Mouse (Mus musculus) lung, adult 2 months (tissue): ENCODE results near the gene Msi2. TPM values are rescaled to one million over a fixed set of nuclear protein-coding genes. Genes with fewer than 3 reads are reported as not detected.

ENCODE experiments used
- DNase-seq: peaks from one replicate; pipeline ENCODE4 v3.0.0; 2022
- H3K4me1 ChIP-seq: fragments of 200-500 bp; 2 replicates; pipeline ENCODE4 v1.6.1; 2011; ENCODE audit warnings: low read length; ENCODE audit not compliant: control insufficient read depth, insufficient read depth
- H3K4me3 ChIP-seq: fragments of 200-500 bp; replicated peaks from 2 replicates; pipeline ENCODE3; 2011; ENCODE audit warnings: low read depth, mild to moderate bottlenecking, control low read depth, low read length; ENCODE audit errors: extremely low read depth
- CTCF ChIP-seq: fragments of 200-500 bp; IDR thresholded peaks from 2 replicates; pipeline ENCODE4 v1.5.1; 2011; ENCODE audit warnings: mild to moderate bottlenecking, low read length, control low read depth; ENCODE audit not compliant: insufficient read depth
- POLR2A ChIP-seq: fragments of 200-500 bp; IDR thresholded peaks from 2 replicates; pipeline ENCODE4 v1.6.1; 2011; ENCODE audit warnings: low read depth, mild to moderate bottlenecking, control low read depth, low read length, borderline replicate concordance; ENCODE audit errors: extremely low read depth
- WGBS: fragments of 180-500 bp; shearing (Covaris S2); methylation state at CpG from one replicate; pipeline ENCODE4 v1.1.7; 2018; 5-methylcytosine and 5-hydroxymethylcytosine counted together
- polyA plus RNA-seq: library from polyadenylated mRNA; depleted of rRNA; stranded (reverse); fragments of >200 nt; gene quantifications from 2 replicates; pipeline ENCODE4 v1.2.3, GENCODE M21; 2012

Gene Msi2
- polyA plus RNA-seq, 1 experiment, result 29.5 TPM

DNA sequence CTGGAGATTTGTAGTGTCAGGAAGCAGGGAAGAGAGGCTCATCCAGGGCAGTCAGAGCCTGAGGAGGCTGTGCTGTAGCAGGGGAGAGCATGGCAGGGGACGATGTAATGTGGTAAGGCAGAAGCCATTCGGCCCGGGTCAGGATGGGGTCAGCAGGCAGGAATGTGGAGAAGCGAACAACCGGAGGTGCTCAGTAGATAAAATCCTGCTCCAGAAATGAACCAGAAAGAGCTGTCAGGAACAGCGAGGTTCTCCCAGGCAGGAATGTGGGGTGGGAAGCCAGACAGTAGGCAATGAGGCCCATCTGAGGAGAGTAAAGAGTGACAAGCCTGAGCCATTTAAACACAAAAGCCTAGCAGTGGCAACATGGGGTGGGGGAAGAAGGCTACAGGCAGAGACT lies 157.1 kb downstream of the Msi2 start:
- no peak overlapping the region for H3K4me3 ChIP-seq
- peaks cover 14% of the 10 kb centered on the region for H3K4me1 ChIP-seq
- DNase-seq, result no peak
- 33% methylated on average over 6 of the region's 6 CpGs for WGBS
- no peak for TF ChIP-seq CTCF
- no peak for TF ChIP-seq POLR2A

DNA sequence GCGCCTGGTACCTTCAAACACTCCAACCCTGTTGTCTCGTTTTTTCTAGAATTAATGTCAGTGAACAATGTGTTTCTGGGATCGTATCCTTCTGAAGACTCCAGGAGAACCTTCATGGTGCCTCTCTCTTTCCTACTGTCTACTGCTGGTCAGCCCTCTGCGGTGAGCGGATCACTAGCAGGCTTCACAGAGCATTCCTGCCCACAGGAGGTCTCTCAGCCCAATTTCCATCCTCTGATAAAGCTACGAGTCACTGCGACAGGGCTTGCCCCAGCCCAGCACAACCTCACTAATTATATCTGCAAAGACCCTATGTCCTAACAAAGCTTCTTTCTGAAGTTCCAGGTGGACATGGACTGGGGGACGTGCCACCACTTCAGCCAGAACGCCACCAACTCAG lies 157.7 kb downstream of the Msi2 start:
- 87% methylated on average over 9 of the region's 9 CpGs for WGBS
- DNase-seq, result no peak
- H3K4me1 ChIP-seq, result peaks cover 20% of the 10 kb centered on the region
- no peak overlapping the region for H3K4me3 ChIP-seq
- no peak for TF ChIP-seq POLR2A
- no peak for TF ChIP-seq CTCF

GRCm38 (mm10) chr11:88559365-88559970 lies 158.8 kb downstream of the Msi2 start:
- Histone ChIP-seq H3K4me3 (no peak overlapping the region), H3K4me1 (peaks cover 24% of the 10 kb centered on the region)
- no peak for DNase-seq
- TF ChIP-seq POLR2A (no peak), CTCF (no peak)
- WGBS, result 44% methylated on average over 10 of the region's 10 CpGs

GRCm38 (mm10) chr11:88558731-88559130 lies 159.6 kb downstream of the Msi2 start:
- no peak for TF ChIP-seq CTCF
- no peak for TF ChIP-seq POLR2A
- H3K4me1 ChIP-seq, result peaks cover 24% of the 10 kb centered on the region

GRCm38 (mm10) chr11:88557828-88558580 lies 160.3 kb downstream of the Msi2 start:
- TF ChIP-seq POLR2A (no peak), CTCF (no peak)
- WGBS, result 41% methylated on average over 6 of the region's 6 CpGs
- Histone ChIP-seq H3K4me3 (no peak overlapping the region), H3K4me1 (peaks cover 24% of the 10 kb centered on the region)
- DNase-seq, result no peak

More at GRCm38 (mm10) chr11:88558731-88559130, 159.6 kb downstream of the Msi2 start:
- H3K4me3 ChIP-seq, result no peak overlapping the region
- WGBS, result 60% methylated on average over 4 of the region's 4 CpGs
- DNase-seq, result no peak

- TF ChIP-seq CTCF (no peak), POLR2A (no peak)
- WGBS, result 58% methylated on average over 4 of the region's 4 CpGs
- Histone ChIP-seq H3K4me1 (peaks cover 24% of the 10 kb centered on the region), H3K4me3 (no peak overlapping the region)
- no peak for DNase-seq
Observed at GRCm38 (mm10) chr11:88557116-88557768, 161.1 kb downstream of the Msi2 start.

GRCm38 (mm10) chr11:88555902-88556549 lies 162.3 kb downstream of the Msi2 start:
- WGBS, result 25% methylated on average over 6 of the region's 6 CpGs
- Histone ChIP-seq H3K4me3 (no peak overlapping the region), H3K4me1 (peaks cover 27% of the 10 kb centered on the region)
- no peak for TF ChIP-seq CTCF
- no peak for TF ChIP-seq POLR2A
- no peak for DNase-seq

GRCm38 (mm10) chr11:88555232-88555818 lies 163.0 kb downstream of the Msi2 start:
- TF ChIP-seq POLR2A (no peak), CTCF (no peak)
- Histone ChIP-seq H3K4me3 (no peak overlapping the region), H3K4me1 (peaks cover 31% of the 10 kb centered on the region)
- WGBS, result 65% methylated on average over 8 of the region's 8 CpGs
- no peak for DNase-seq
